Mouse (Mus musculus): Measurements from ENCODE around the gene Tlk1. TPM values are rescaled to one million over a fixed set of nuclear protein-coding genes. Genes with fewer than 3 reads are reported as not detected.

Tlk1 gene
- total and polyA plus RNA-seq, 3 experiments, result 3.1 to 61.1 (median 60.9) TPM

- DNase-seq, result no peak
Observed at GRCm38 (mm10) chr2:70688454-70689078, 137.0 kb downstream of the Tlk1 start.

GRCm38 (mm10) chr2:70682324-70682723 is 143.2 kb downstream of the Tlk1 start:
- no peak for DNase-seq

- no peak for DNase-seq
Observed at GRCm38 (mm10) chr2:70673445-70674126, 151.9 kb downstream of the Tlk1 start.

- DNase-seq, result no peak
Observed at GRCm38 (mm10) chr2:70672476-70672875, 153.1 kb downstream of the Tlk1 start.

- no peak for DNase-seq
Observed at GRCm38 (mm10) chr2:70669896-70670295, 155.6 kb downstream of the Tlk1 start.

- DNase-seq, result no peak
Observed at GRCm38 (mm10) chr2:70669241-70669640, 156.3 kb downstream of the Tlk1 start.

- DNase-seq, result no peak
Observed at GRCm38 (mm10) chr2:70667016-70667415, 158.5 kb downstream of the Tlk1 start.

GRCm38 (mm10) chr2:70663764-70664163 is 161.8 kb downstream of the Tlk1 start:
- DNase-seq, result no peak

Other genes starting within 250 kb of the Tlk1 start
- 100 to 1,000 TPM; 116 to 119 TPM for gene Gorasp2, start 164.2 kb downstream of the Tlk1 start, total RNA-seq (2021)
- 151 and 203 TPM in 2 replicates for gene Gorasp2, start 164.2 kb downstream of the Tlk1 start, polyA plus RNA-seq (2012; rRNA removed)
- not detected for gene Gm26558, start 163.6 kb downstream of the Tlk1 start, total RNA-seq (2021)
- 1.4 and 2.4 TPM in 2 replicates for gene Gm26558, start 163.6 kb downstream of the Tlk1 start, polyA plus RNA-seq (2012; rRNA removed)
- 10 to 100 TPM; 11.1 to 11.9 TPM for gene Dcaf17, start 229.6 kb upstream of the Tlk1 start, total RNA-seq (2021)
- 3.6 and 3.7 TPM in 2 replicates for gene Dcaf17, start 229.6 kb upstream of the Tlk1 start, polyA plus RNA-seq (2012; rRNA removed)
- gene Mettl8, start 229.9 kb upstream of the Tlk1 start, total RNA-seq (2021), result 10 to 100 TPM; 13.2 to 13.4 TPM
- gene Mettl8, start 229.9 kb upstream of the Tlk1 start, polyA plus RNA-seq (2012; rRNA removed), result 2.4 and 2.5 TPM in 2 replicates

Data from adrenal gland, adult 2 months (tissue).